19 mouse cellular contexts compared by ENCODE assay signal in genomic region chr14:22700236-22700635, GRCm38 (mm10).
"Had no signal": no experiment of that assay in that cellular context is flagged by ENCODE, and none has a peak within 500 bp of the region (broad histone marks: within the 10 kb centered on the region; RNA-seq: fewer than 3 reads in every experiment).

No protein-coding gene starts in this region.

- H3K4me1 ChIP-seq: midbrain, embryonic 12.5 days had no signal

- H3K27me3 ChIP-seq: kidney, embryonic 15.5 days; limb, embryonic 13.5 days; midbrain, embryonic 12.5 days had no signal

- H3K27ac ChIP-seq: kidney, embryonic 15.5 days; limb, embryonic 10.5 days; limb, embryonic 13.5 days; liver, embryonic 14.5 days; midbrain, embryonic 12.5 days; stomach, postnatal 0 days had no signal

- H3K36me3 ChIP-seq: kidney, embryonic 15.5 days; limb, embryonic 10.5 days; limb, embryonic 13.5 days; midbrain, embryonic 12.5 days had no signal

- H3K9ac ChIP-seq: kidney, embryonic 15.5 days; limb, embryonic 13.5 days; liver, embryonic 14.5 days; liver, postnatal 0 days; lung, embryonic 14.5 days; midbrain, embryonic 12.5 days had no signal

- H3K4me2 ChIP-seq: kidney, embryonic 15.5 days; limb, embryonic 13.5 days; lung, embryonic 14.5 days; midbrain, embryonic 12.5 days had no signal

- H3K4me3 ChIP-seq: kidney, embryonic 15.5 days; limb, embryonic 10.5 days; limb, embryonic 13.5 days; midbrain, embryonic 12.5 days had no signal

- DNase-seq: kidney, adult 11 months; kidney, adult 8-10 months; kidney, postnatal 10 days; kidney, postnatal 36 days; liver; liver, postnatal 0 days; lung, embryonic 14.5 days; lung, postnatal 10 days; lung, postnatal 36 days; right cerebral cortex, postnatal 4 days; thymus, adult 2 months; thymus, postnatal 14 days; thymus, postnatal 4 days had no signal

- H3K9me3 ChIP-seq: kidney, embryonic 15.5 days; limb, embryonic 10.5 days; limb, embryonic 13.5 days; midbrain, embryonic 12.5 days had no signal
